Mouse (Mus musculus) liver, adult 2 months (tissue): Measurements from ENCODE around the gene Mta1. TPM values are rescaled to one million over a fixed set of nuclear protein-coding genes. Genes with fewer than 3 reads are reported as not detected.

Experiments
- DNase-seq: peaks from one replicate; pipeline ENCODE4 v3.0.0-alpha.2; 2011; ENCODE audit warnings: low read depth, low spot score; ENCODE audit errors: extremely low read depth
- H3K27ac ChIP-seq: fragments of 200-500 bp; replicated peaks from 2 replicates; pipeline ENCODE4 v1.5.1; 2012; ENCODE audit warnings: low read depth, mild to moderate bottlenecking, control low read depth, inconsistent platforms, low read length; ENCODE audit not compliant: insufficient read depth
- H3K27me3 ChIP-seq: fragments of 200-500 bp; 2 replicates; pipeline ENCODE4 v1.6.1; 2012; ENCODE audit warnings: mild to moderate bottlenecking, moderate library complexity, low read length, inconsistent platforms; ENCODE audit not compliant: control insufficient read depth, insufficient read depth
- H3K36me3 ChIP-seq: fragments of 200-500 bp; 2 replicates; pipeline ENCODE4 v1.6.1; 2012; ENCODE audit warnings: low read length, inconsistent platforms; ENCODE audit not compliant: control insufficient read depth, insufficient read depth
- H3K4me1 ChIP-seq: fragments of 200-500 bp; 2 replicates; pipeline ENCODE4 v1.6.1; 2011; ENCODE audit warnings: low read length; ENCODE audit not compliant: control insufficient read depth, insufficient read depth
- H3K4me3 ChIP-seq: fragments of 200-500 bp; 2 replicates; pipeline ENCODE4 v1.5.1; 2011; ENCODE audit warnings: low read depth, mild to moderate bottlenecking, control low read depth, low read length, moderate library complexity; ENCODE audit not compliant: insufficient read depth
- H3K79me2 ChIP-seq: fragments of 200-500 bp; 2 replicates; pipeline ENCODE4 v1.6.1; 2012; ENCODE audit warnings: inconsistent platforms, mild to moderate bottlenecking, low read length, moderate library complexity; ENCODE audit not compliant: control insufficient read depth, insufficient read depth
- H3K9ac ChIP-seq: fragments of 200-500 bp; 2 replicates; pipeline ENCODE4 v1.6.1; 2012; ENCODE audit warnings: low read depth, mild to moderate bottlenecking, control low read depth, inconsistent platforms, low read length
- CTCF ChIP-seq: fragments of 200-500 bp; IDR thresholded peaks from 2 replicates; pipeline ENCODE4 v1.5.1; 2011; ENCODE audit warnings: low read depth, low read length, control low read depth
- POLR2A ChIP-seq: fragments of 200-500 bp; IDR thresholded peaks from 2 replicates; pipeline ENCODE4 v1.6.1; 2011; ENCODE audit warnings: low read length, control low read depth; ENCODE audit not compliant: insufficient read depth; ENCODE audit errors: extremely low read depth
- WGBS: fragments of 180-500 bp; shearing (Covaris S2); methylation state at CpG from one replicate; pipeline ENCODE4 v1.1.7; 2018; 5-methylcytosine and 5-hydroxymethylcytosine counted together
- polyA plus RNA-seq: library from polyadenylated mRNA; depleted of rRNA; stranded (reverse); fragments of >200 nt; gene quantifications from 2 replicates; pipeline ENCODE4 v1.2.3, GENCODE M21; 2012
- total RNA-seq: library from RNA; depleted of rRNA; stranded (reverse); fragments of >200 nt; gene quantifications from 2 replicates; pipeline ENCODE4 v1.2.3, GENCODE M21; 2014

Mta1 gene
- total and polyA plus RNA-seq, 2 experiments, result 6.0 to 31.7 TPM

- no peaks in the 10 kb centered on the region for H3K36me3 ChIP-seq
- no peak overlapping the region for H3K9ac ChIP-seq
- H3K79me2 ChIP-seq, result no peaks in the 10 kb centered on the region
- TF ChIP-seq POLR2A, result no peak
- no peak for TF ChIP-seq CTCF
- DNase-seq, result peak; percentile 64
- H3K27ac ChIP-seq, result no peak overlapping the region
- WGBS, result 45% methylated on average over 6 of the region's 6 CpGs
- H3K27me3 ChIP-seq, result no peaks in the 10 kb centered on the region
- H3K4me3 ChIP-seq, result no peak overlapping the region
- H3K4me1 ChIP-seq, result peaks cover 6% of the 10 kb centered on the region
These were observed 26.3 kb upstream of the Mta1 start for GRCm38 (mm10) chr12:113071827-113072226.

GRCm38 (mm10) chr12:113073420-113074328 is 24.4 kb upstream of the Mta1 start:
- no peak for TF ChIP-seq CTCF
- no peak for TF ChIP-seq POLR2A
- Histone ChIP-seq H3K4me1 (peaks cover 6% of the 10 kb centered on the region), H3K79me2 (no peaks in the 10 kb centered on the region), H3K36me3 (no peaks in the 10 kb centered on the region), H3K27me3 (no peaks in the 10 kb centered on the region), H3K27ac (peak overlapping the region; percentile 7; the same call in 1 of the 2 replicates), H3K4me3 (peak overlapping the region; percentile 61; the same call in 1 of the 2 replicates), H3K9ac (peak overlapping the region; percentile 25; the same call in 1 of the 2 replicates)
- 23% methylated on average over 15 of the region's 15 CpGs for WGBS
- peak; percentile 5 for DNase-seq

- Histone ChIP-seq H3K4me3 (peak within 1 kb of the TSS; percentile 61), H3K36me3 (no peaks in the 10 kb centered on the region), H3K9ac (peak within 1 kb of the TSS; percentile 73), H3K27ac (peak within 1 kb of the TSS; percentile 75), H3K4me1 (peaks cover 6% of the 10 kb centered on the region), H3K79me2 (no peaks in the 10 kb centered on the region), H3K27me3 (no peaks in the 10 kb centered on the region)
- peak; percentile 75 for DNase-seq
- 6% methylated on average over 32 of the region's 32 CpGs for WGBS
- TF ChIP-seq POLR2A (peak; percentile 74), CTCF (0 out of 2 replicates have a peak, but pooled peaks have one; percentile 2)
These were observed 23.6 kb upstream of the Mta1 start, which contains the start of gene Tex22 for GRCm38 (mm10) chr12:113074329-113075062. TSS of gene Tex22 (plus strand) at chr12:113074502.

GRCm38 (mm10) chr12:113075063-113075454 is 23.0 kb upstream of the Mta1 start:
- DNase-seq, result peak; percentile 76
- Histone ChIP-seq H3K9ac (peak overlapping the region; percentile 73), H3K4me3 (peak overlapping the region; percentile 61; the same call in 1 of the 2 replicates), H3K4me1 (peaks cover 6% of the 10 kb centered on the region), H3K79me2 (no peaks in the 10 kb centered on the region), H3K27me3 (no peaks in the 10 kb centered on the region), H3K36me3 (no peaks in the 10 kb centered on the region), H3K27ac (peak overlapping the region; percentile 75)
- WGBS, result 4% methylated on average over 10 of the region's 10 CpGs
- peak; percentile 97 for TF ChIP-seq CTCF
- 0 out of 2 replicates have a peak, but pooled peaks have one; percentile 29 for TF ChIP-seq POLR2A

GRCm38 (mm10) chr12:113075486-113075885 is 22.6 kb upstream of the Mta1 start:
- no peak overlapping the region for H3K27ac ChIP-seq
- no peak overlapping the region for H3K9ac ChIP-seq
- no peaks in the 10 kb centered on the region for H3K79me2 ChIP-seq
- H3K27me3 ChIP-seq, result no peaks in the 10 kb centered on the region
- TF ChIP-seq POLR2A, result no peak
- no peak for TF ChIP-seq CTCF
- WGBS, result 50% methylated on average over 6 of the region's 6 CpGs
- H3K4me3 ChIP-seq, result no peak overlapping the region
- no peaks in the 10 kb centered on the region for H3K36me3 ChIP-seq
- DNase-seq, result no peak
- H3K4me1 ChIP-seq, result peaks cover 6% of the 10 kb centered on the region
